Mouse (Mus musculus) stomach, postnatal 0 days (tissue): ENCODE data around the gene U2surp.

Source experiments
- CTCF ChIP-seq: IDR thresholded peaks from 2 replicates; pipeline ENCODE4 v1.5.1; 2016; ENCODE audit warnings: antibody characterized with exemption, low read depth, mild to moderate bottlenecking, moderate library complexity
- EP300 ChIP-seq: optimal IDR thresholded peaks from 2 replicates; pipeline ENCODE3; 2016; ENCODE audit warnings: antibody characterized with exemption

DNA sequence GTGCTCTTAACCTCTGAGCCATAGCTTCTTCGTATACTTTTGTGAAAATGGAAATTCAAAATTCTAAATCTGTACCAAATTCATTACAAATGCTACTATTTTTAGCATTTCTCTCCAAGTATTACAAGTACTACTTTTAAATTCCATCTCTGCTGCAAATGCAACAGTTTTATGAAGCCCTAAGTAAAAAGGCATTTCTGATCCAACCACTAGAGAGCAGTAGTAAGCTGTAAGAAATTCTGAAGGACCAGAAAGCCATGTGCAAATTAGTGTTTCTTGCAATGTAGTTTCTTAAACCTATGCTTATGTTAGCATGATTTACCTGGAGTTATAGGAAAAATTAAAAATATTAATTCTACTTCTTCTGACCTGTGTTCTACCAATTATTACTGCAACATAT is 38.9 kb downstream of the U2surp start:
- TF ChIP-seq CTCF, result peak; percentile 78
- TF ChIP-seq EP300, result no peak
